Mouse (Mus musculus) retina, embryonic 14.5 days (tissue): ENCODE measurements at regions not wholly inside any gene's neighbourhood (a gene's known extent, or its start where the extent isn't known, plus 50 kb on each side); places are given as distances from the start of the nearest gene placed in this dataset.
A peak's percentile ranks its signal among the peaks of the same experiment; 100 is the strongest.

Source experiments
- DNase-seq: peaks from one replicate; pipeline ENCODE4 v3.0.0-alpha.2; 2015; ENCODE audit warnings: low spot score

DNA sequence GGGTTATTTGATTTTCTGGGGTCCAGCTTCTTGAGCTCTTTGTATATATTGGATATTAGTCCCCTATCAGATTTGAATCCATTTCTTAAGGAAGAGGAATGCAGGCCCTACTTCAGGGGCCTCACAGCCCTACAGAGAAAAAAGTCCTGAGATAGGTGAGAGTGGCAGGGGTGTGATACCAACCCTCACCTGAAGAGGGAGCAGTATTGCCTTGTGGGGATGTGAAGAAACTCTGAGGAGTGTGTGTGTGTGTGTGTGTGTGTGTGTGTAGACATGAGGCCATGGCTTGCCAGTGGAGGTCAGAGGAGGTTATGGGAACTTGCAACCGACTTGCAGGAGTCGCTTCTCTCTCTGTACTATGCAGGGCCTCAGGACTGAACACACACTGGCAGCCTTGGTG lies 141.2 kb downstream of the Tex29 start:
- peak; percentile 59 for DNase-seq

GRCm38 (mm10) chr8:11990024-11990423 lies 149.8 kb downstream of the Tex29 start:
- no peak for DNase-seq

- peak; percentile 82 for DNase-seq
These were observed 159.6 kb downstream of the Tex29 start for GRCm38 (mm10) chr8:11999736-12000458.

GRCm38 (mm10) chr8:12000459-12000789 lies 160.2 kb downstream of the Tex29 start:
- DNase-seq, result no peak

DNA sequence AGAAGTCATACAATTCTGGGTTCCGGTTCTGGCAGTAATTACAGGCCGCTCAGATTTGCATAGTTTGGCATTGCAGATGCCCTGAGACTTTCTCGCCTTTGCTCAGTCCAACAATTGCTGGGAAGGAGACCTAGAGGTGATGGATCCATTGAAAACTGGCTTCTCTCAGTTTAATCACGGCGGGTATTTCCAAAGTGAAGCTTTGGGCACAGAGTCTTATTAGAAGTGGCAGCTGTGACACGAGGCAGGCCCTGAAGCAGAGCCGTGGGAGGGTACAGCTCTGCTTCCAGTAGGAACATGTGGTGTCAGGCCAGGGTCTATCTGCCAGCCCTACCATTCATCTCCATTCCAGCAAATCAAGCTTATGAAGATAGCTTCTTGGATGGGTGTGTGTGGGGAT lies 164.0 kb downstream of the Tex29 start:
- DNase-seq, result no peak

GRCm38 (mm10) chr8:12012769-12013168 lies 172.5 kb downstream of the Tex29 start:
- DNase-seq, result no peak

DNA sequence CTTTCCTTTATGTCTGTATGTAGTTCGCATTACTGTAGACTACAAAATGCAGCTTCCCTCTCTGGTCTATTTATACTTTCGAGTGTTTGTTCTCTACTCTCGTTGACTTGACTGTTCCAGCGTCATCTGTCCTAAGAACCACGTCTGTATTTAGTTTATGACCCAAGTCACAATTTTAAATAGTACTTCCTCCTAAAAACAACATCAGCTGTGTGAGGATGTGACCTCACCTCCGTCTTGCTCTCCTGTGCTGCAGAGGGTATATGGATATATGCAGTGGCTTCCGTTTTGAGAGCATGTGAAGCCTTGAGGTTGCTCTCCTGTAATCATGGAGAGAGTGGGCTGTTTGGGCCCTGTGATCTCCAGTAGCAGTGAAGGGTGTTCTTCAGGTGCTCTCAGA lies 177.5 kb downstream of the Tex29 start:
- DNase-seq, result no peak

GRCm38 (mm10) chr8:12019272-12019671 lies 179.0 kb downstream of the Tex29 start:
- no peak for DNase-seq

- no peak for DNase-seq
These were observed 183.6 kb downstream of the Tex29 start for GRCm38 (mm10) chr8:12023669-12024390.

- DNase-seq, result peak; percentile 34
These were observed 190.3 kb downstream of the Tex29 start for GRCm38 (mm10) chr8:12030363-12031116.

DNA sequence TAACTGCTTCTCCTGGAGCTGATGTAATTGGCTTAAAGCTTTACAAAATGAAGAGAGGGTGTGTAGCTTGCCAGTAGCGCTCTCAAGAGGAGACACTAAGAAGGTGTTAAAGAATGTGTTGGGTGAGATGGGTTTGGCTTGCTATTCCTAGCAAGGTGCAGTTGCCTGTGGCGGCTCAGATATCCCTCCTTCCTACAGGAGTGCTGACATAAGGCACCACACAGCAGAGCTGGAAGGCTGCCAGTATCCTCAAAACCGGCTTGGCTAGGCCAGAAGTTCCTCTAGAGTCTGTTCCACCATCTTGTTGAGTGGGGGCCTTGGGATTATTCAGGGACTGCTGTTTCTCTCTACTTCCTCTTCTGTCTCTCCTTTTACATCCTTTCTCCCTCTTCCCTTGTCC lies 191.5 kb downstream of the Tex29 start:
- no peak for DNase-seq

DNA sequence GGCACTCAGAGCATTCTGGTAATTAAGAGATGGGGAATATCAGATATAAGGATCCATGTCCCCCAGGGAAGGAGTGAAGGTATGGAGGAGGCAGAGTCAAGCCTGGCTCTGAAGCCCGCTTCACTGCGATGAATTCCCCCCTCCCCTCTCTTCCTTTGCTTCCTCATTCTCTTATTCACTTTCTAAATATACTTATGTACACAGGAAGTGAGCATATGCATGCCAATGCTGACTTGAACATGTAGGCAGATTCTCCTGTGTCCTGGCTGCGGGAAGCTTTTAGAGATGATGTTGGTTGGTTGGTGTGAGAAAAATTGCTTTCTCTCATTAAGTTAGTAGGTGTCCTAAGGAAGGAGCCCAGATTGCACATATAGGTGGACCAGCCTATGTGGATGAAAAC lies 192.1 kb downstream of the Tex29 start:
- DNase-seq, result no peak

GRCm38 (mm10) chr8:12036349-12036748 lies 196.1 kb downstream of the Tex29 start:
- DNase-seq, result no peak

DNA sequence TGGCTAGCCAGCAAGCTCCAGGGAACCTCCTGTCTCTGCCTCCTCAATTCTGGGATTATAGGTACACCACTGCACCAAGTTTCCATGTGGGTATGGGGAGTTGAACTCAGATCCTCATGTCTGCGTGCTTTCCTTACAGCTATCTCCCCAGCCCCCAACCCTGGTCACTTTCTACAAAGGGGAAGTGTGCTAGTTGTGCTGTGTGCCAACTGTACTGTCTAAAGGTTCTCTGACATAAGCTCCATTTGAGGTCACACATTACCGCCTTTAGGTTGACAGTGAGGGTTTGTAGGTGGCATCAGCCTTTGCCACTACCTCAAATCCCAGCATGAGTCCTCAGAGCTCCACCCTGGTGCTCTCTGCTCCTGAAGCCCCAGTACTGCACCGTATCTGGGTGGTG lies 200.7 kb downstream of the Tex29 start:
- DNase-seq, result no peak

GRCm38 (mm10) chr8:12041662-12042061 lies 201.4 kb downstream of the Tex29 start:
- no peak for DNase-seq

DNA sequence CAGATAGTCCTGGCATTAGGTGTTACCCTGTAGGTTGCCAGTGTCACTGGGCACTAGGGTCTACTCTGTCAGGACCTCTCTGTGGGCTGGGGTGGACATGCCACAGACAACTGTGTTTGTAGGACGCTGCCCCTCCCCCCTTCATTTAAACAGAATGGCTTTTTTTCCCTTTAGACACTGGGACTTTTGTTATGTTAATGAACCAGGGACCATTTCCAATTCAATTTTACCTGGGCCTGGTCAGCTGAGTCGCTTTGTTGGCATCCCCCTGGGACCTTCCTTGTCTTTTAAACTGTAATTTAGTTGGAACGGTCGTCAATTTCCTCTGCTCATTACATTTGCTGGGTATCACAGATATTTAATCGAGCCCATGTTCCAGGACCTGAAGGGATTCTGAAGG lies 210.6 kb downstream of the Tex29 start:
- peak; percentile 6 for DNase-seq

DNA sequence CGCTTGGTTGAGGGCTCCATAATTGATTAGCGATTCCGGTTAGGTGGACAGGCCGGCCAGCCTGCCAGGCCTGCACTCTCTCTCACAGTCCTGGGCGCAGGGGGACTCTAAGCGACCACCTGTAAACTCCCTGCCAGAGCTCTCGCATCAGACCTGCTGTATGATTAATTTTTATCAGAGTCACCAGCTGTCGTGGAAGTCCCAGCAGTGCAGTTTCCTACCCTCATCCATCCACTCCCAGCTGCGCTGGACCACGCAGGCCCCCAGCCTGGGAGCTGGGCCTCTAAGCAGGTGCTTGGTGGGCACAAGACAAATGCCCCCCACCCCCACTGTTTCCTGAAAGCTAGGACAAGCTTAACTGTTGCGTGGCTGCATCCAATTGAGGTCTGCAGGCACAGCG lies 211.1 kb downstream of the Tex29 start:
- peak; percentile 32 for DNase-seq

DNA sequence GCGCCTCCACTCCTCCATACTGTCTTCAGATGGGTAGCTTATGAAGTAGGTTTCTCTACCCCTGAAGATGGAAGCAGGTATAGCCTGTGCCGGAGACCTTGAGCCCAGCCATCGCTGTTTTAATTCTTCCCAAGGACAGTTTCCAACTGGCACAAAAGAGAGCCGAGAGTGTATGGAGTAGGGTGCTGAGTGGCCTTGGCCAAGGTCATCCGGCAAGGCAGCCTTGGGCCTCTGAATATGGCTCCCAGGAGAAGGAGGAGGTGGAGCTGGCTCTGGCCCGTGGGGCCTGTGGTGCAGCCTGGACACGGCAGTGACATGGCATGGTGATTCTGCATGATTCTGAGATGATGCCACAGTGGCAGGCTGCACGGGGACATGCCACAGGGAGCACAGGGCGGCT lies 215.7 kb downstream of the Tex29 start:
- no peak for DNase-seq

DNA sequence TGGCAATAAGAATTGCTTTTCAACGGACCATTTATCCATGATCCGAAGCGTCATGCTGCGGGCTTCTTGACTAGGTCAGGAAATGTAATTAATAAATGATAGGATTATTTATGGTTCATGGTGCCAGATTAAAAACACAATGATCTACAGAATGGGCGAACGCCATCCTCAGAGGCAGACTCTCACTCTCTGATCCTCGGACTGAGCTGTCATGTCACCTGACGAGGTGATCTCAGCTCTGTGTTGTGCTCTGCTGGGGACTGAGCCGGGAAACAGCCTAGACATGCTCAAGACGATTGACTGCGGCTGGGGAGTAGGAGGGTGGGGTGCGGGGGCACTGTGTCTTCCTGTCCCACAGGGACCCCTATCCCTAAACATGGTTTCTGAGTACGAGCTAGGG lies 217.4 kb upstream of the A230072I06Rik start:
- peak; percentile 21 for DNase-seq

GRCm38 (mm10) chr8:12062710-12063109 lies 215.9 kb upstream of the A230072I06Rik start:
- no peak for DNase-seq

DNA sequence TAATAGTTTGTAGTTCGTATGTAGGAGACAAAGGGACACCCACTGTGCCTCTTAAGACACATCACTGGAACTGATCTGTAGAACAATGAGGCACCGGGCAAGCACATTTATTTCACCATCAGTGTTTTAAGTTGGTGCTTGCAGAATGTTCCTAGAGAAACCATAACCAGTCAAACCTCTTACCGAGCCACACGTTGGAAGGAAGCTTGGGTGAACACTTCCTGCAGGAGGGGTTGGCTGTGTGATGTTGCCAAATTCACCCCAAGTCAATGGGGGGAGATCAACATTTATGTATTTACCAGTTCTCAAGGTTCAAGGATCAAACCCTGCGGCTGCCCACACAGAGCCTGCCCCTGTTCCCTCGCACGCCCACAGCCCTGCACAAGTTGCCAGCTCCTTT lies 214.0 kb upstream of the A230072I06Rik start:
- DNase-seq, result no peak

- DNase-seq, result no peak
These were observed 212.2 kb upstream of the A230072I06Rik start for GRCm38 (mm10) chr8:12066454-12066853.
